1 mouse cellular context compared by ENCODE assay signal in genomic region chr1:191086304-191086878, GRCm38 (mm10).
TF ChIP-seq lines count a peak whose summit lies in the region.

No protein-coding gene starts in this region.

TF ChIP-seq in CH12.LX, 34 proteins besides CTCF, POLR2A, EP300 and RAD21 (continued from another document):
- TF ChIP-seq USF1 (IDR thresholded peaks at IDR 0.05; ENCODE audit: low read depth, low read length) (peak; percentile 55), MAX (IDR thresholded peaks at IDR 0.05; ENCODE audit: low read length) (peak; percentile 61), TCF12 (IDR thresholded peaks at IDR 0.05; ENCODE audit: low read depth, low read length) (0 out of 2 replicates have a peak, but pooled peaks have one; percentile 5), RCOR1 (conservative IDR thresholded peaks at IDR 0.05; ENCODE audit: low read depth, low read length) (no peak), NELFE (IDR thresholded peaks at IDR 0.05; ENCODE audit: low read depth, low read length) (0 out of 2 replicates have a peak, but pooled peaks have one; percentile 31), SMC3 (IDR thresholded peaks at IDR 0.05; ENCODE audit: low read depth, low read length) (peak; percentile 8; the same call in 1 of the 2 replicates), ZMIZ1 (IDR thresholded peaks at IDR 0.05; ENCODE audit: low read depth, low read length) (no peak), MYC (IDR thresholded peaks at IDR 0.05; ENCODE audit: low read depth, low read length) (peak; percentile 47; the same call in 1 of the 2 replicates), KAT2A (IDR thresholded peaks at IDR 0.05; ENCODE audit: insufficient replicate concordance, low read length) (no peak), USF2 (conservative IDR thresholded peaks at IDR 0.05; ENCODE audit: low read depth, low read length) (peak; percentile 30; the same call in 1 of the 2 replicates), JUND (conservative IDR thresholded peaks at IDR 0.05; ENCODE audit: low read depth, low read length) (no peak), CHD1 (IDR thresholded peaks at IDR 0.05; ENCODE audit: low read depth, low read length) (no peak), CHD2 (IDR thresholded peaks at IDR 0.05; ENCODE audit: low read length) (peak; percentile 78), MEF2A (IDR thresholded peaks at IDR 0.05; ENCODE audit: borderline replicate concordance, low read depth, low read length) (peak; percentile 33; the same call in 1 of the 2 replicates), TBP (conservative IDR thresholded peaks at IDR 0.05; ENCODE audit: low read depth, low read length) (0 out of 2 replicates have a peak, but pooled peaks have one; percentile 4), BHLHE40 (IDR thresholded peaks at IDR 0.05; ENCODE audit: low read depth, low read length) (peak; percentile 81), HCFC1 (IDR thresholded peaks at IDR 0.05; ENCODE audit: low read depth, low read length) (no peak), POLR2AphosphoS2 (IDR thresholded peaks at IDR 0.05; ENCODE audit: low read depth, low read length) (no peak), ELF1 (IDR thresholded peaks at IDR 0.05; ENCODE audit: low read depth, low read length) (no peak), ETS1 (conservative IDR thresholded peaks at IDR 0.05; ENCODE audit: low read depth, low read length) (peak; percentile 73), IRF4 (IDR thresholded peaks at IDR 0.05; ENCODE audit: low read depth, low read length) (no peak; the same call in 1 of the 2 replicates), SIN3A (IDR thresholded peaks at IDR 0.05; ENCODE audit: low read length) (peak; percentile 47), ZNF384 (IDR thresholded peaks at IDR 0.05; ENCODE audit: low read depth, low read length) (no peak), MAZ (IDR thresholded peaks at IDR 0.05; ENCODE audit: low read depth, low read length) (peak; percentile 50; the same call in 1 of the 2 replicates), JUN (IDR thresholded peaks at IDR 0.05; ENCODE audit: insufficient read depth, low read depth, low read length) (no peak), PAX5 (IDR thresholded peaks at IDR 0.05; ENCODE audit: low read length) (no peak), GABPA (IDR thresholded peaks at IDR 0.05; ENCODE audit: insufficient replicate concordance, low read depth, low read length) (no peak), MXI1 (IDR thresholded peaks at IDR 0.05; ENCODE audit: low read depth, low read length) (peak; percentile 24; the same call in 1 of the 2 replicates), E2F4 (IDR thresholded peaks at IDR 0.05; ENCODE audit: insufficient replicate concordance, low read depth, low read length) (no peak), ZKSCAN1 (IDR thresholded peaks at IDR 0.05; ENCODE audit: borderline replicate concordance, low read depth, low read length) (no peak), ZC3H11A (IDR thresholded peaks at IDR 0.05; ENCODE audit: low read depth, low read length) (no peak), MAFK (IDR thresholded peaks at IDR 0.05; ENCODE audit: insufficient replicate concordance, low read length) (peak; percentile 99)
